Mouse (Mus musculus): ENCODE measurements at regions not wholly inside any gene's neighbourhood (a gene's known extent, or its start where the extent isn't known, plus 50 kb on each side); places are given as distances from the start of the nearest gene placed in this dataset.

GRCm38 (mm10) chr2:114938416-114939147 lies 283.8 kb upstream of the Dph6 start:
- in situ Hi-C loops (cut with MboI; ENCODE audit: low sequenced_read_pairs): no loop called here

GRCm38 (mm10) chr2:114966111-114966510 lies 311.3 kb upstream of the Dph6 start:
- in situ Hi-C loops (cut with MboI; ENCODE audit: low sequenced_read_pairs): loop anchor here (10.0 kb wide), 1 partner anchor 511 kb away; no protein-coding TSS in a partner anchor

- in situ Hi-C loops (cut with MboI; ENCODE audit: low sequenced_read_pairs): loop anchor here (10.0 kb wide), 1 partner anchor 514 kb away; no protein-coding TSS in a partner anchor
Observed at GRCm38 (mm10) chr2:114968651-114969050, 313.9 kb upstream of the Dph6 start.

DNA sequence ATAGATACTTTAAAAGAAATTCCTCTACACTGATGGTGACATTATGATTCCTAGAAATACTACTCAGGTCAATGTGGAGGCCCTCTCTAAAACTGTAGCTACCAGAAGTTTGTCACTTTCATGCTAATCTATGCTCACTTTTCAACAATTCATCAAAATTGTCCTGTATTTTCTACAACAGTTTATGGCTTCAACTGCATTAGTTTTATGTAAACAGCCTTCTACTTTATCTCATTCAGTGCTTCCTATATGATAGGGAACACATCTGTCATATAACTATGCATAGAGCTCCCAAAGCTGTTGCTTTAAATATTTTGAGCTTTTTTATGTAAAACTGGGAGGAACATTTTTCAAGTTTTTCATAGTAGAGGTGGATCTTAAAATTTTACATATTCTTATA lies 338.7 kb upstream of the Dph6 start:
- in situ Hi-C loops (cut with MboI; ENCODE audit: low sequenced_read_pairs): no loop called here

DNA sequence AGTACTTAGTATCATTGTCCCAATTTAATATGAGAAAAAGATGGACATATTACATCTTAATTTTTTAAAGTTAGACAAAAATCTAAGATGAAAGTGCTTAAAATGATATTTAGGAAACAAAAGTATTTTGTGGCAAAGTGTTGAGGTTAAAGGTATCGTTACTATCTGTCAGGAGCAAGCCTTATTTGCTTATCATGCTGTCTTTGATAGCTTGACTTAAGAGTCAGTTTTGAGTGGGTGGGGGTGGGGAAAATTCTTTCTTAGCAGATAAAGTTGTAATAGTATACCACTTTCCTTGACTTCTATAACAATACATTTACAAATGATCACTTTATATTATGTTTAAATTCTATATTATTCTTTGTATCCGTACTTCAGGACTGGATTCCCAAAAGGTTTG lies 339.1 kb upstream of the Dph6 start:
- in situ Hi-C loops (cut with MboI; ENCODE audit: low sequenced_read_pairs): no loop called here

- in situ Hi-C loops (cut with MboI; ENCODE audit: low sequenced_read_pairs): no loop called here
Observed at GRCm38 (mm10) chr2:114994691-114995347, 340.1 kb upstream of the Dph6 start.

DNA sequence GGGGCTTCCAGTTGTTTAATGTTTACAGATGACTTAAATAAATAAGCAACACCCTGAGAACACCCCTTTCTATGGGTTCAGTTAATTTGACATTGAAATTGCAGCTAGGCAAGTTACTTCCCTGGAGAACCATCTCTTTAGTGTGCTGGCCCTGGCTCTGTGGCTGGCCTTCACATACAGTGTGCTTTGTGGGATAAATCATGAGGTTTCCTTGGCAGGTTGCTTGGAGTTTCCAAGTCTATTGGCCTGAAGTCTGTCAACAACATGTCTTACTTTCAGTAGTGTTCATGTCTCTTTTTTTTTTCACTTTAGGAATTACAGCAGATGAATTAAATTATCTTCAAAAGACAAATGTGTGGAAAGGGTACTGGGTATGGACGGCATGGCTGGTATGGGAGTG lies 359.2 kb upstream of the Dph6 start:
- in situ Hi-C loops (cut with MboI; ENCODE audit: low sequenced_read_pairs): no loop called here

GRCm38 (mm10) chr2:115026777-115027176 lies 372.0 kb upstream of the Dph6 start:
- in situ Hi-C loops (cut with MboI; ENCODE audit: low sequenced_read_pairs): no loop called here

GRCm38 (mm10) chr2:115031134-115031533 lies 376.4 kb upstream of the Dph6 start:
- in situ Hi-C loops (cut with MboI; ENCODE audit: low sequenced_read_pairs): no loop called here

DNA sequence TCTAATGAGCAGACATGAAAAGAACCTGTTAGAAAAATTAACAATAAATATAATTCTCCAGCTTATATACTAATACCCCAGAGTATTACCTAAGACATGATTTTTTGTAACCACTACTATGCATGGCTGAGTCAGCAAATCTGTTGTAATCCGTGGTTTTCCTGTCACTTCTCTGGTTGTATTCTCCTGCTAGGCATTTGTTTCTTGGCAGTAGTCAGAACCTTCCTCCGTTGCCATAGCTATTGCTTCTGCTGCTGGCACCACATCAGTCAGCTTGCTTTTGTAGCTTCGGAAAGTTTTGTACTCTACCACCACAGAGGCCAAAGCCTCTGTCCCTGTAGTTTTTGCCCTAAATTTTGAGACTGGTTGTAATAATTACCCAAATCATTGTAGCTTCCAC lies 381.4 kb upstream of the Dph6 start:
- in situ Hi-C loops (cut with MboI; ENCODE audit: low sequenced_read_pairs): no loop called here

DNA sequence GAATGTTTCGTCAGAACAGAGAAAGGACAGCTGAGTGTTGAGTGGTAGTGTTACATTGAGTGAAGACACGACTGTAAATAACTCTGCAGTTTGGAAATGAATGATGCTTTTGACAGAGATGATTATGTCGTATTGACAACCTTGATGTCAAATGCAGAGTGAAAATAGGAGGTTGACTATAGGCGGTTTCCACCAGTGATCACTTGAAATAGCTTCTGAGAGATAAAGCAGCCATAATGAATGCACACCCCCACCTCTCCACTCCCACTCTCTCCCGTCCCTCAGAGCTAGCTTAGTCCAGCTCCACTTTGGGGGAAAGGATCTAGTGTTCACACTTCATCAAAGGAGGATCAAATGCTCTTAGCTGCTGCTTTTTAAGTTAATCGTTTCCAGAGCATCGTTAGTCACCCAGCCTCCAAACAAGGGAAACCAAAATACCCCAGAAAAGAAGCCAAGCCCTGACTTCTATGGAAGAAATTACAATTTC lies 387.6 kb upstream of the Dph6 start:
- in situ Hi-C loops (cut with MboI; ENCODE audit: low sequenced_read_pairs): no loop called here

DNA sequence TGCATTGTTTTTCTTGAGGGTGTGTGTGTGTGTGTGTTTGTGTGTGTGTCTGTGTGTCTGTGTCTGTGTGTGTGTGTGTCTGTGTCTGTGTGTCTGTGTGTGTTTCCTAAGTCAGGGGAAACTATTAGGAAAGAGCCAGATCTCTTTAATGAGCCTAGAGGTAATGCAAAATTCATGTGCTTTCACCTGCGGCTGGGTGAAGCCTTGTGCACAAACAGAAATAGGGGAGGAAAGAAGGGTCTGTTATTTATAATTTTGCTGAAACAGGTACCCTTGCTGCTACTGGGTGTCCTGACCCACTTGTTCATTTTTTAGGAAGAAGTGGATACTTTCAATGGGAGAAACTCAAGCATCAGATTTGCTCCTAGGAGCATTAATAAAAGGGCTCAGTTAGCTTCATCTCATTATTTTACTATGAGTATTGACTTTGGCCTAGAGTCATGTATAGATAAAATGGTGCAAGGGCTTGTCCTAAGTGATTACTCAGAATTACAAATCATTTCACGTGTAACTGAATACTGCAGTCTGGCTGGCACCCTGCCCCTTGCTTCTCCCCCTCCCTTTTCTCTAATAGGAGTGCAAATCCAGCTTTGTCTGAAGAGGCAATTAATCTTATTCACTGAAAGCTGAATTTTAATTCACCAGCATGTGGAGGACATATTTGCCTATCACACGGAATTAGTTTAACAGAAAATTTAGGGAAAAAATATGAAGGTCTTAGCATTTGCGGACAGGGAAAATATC lies 401.7 kb upstream of the Dph6 start:
- in situ Hi-C loops (cut with MboI; ENCODE audit: low sequenced_read_pairs): no loop called here

GRCm38 (mm10) chr2:115057200-115057599 lies 402.4 kb upstream of the Dph6 start:
- in situ Hi-C loops (cut with MboI; ENCODE audit: low sequenced_read_pairs): no loop called here

DNA sequence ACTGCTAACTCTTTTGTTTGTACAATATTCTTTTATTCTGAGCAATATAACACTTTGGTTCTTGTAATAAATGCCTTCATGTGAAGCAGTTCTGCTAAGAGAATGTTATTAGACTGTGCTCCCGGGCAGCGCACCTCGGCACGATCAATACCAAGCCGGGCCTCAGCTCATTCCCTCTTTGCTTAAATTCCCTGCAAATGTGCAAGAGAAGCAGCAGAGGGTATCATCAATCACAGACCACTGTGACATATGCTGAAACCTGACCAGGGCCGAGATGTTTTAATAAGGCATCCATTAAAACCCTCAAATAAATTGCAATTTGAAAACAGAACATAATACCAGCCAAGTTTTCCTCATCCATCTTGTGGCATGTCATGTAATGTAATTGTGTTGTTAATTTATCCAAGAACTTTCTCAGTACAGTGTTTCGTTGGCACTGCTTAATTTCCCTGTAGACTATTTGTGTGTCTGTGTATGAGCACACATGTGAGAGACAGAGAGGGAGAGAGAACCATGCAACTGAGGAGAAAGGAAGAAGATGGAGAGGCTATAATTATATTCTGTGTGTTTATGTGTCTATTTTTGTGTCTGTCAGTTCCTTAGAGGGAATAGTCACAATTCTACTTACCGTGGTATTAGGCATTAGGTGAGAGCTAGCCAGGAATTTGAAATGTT lies 412.9 kb upstream of the Dph6 start:
- in situ Hi-C loops (cut with MboI; ENCODE audit: low sequenced_read_pairs): no loop called here

GRCm38 (mm10) chr2:115069704-115070103 lies 414.9 kb upstream of the Dph6 start:
- in situ Hi-C loops (cut with MboI; ENCODE audit: low sequenced_read_pairs): no loop called here

- in situ Hi-C loops (cut with MboI; ENCODE audit: low sequenced_read_pairs): no loop called here
Observed at GRCm38 (mm10) chr2:115070123-115070522, 415.4 kb upstream of the Dph6 start.

GRCm38 (mm10) chr2:115070666-115071065 lies 415.9 kb upstream of the Dph6 start:
- in situ Hi-C loops (cut with MboI; ENCODE audit: low sequenced_read_pairs): no loop called here

GRCm38 (mm10) chr2:115081563-115082291 lies 427.0 kb upstream of the Dph6 start:
- in situ Hi-C loops (cut with MboI; ENCODE audit: low sequenced_read_pairs): no loop called here

DNA sequence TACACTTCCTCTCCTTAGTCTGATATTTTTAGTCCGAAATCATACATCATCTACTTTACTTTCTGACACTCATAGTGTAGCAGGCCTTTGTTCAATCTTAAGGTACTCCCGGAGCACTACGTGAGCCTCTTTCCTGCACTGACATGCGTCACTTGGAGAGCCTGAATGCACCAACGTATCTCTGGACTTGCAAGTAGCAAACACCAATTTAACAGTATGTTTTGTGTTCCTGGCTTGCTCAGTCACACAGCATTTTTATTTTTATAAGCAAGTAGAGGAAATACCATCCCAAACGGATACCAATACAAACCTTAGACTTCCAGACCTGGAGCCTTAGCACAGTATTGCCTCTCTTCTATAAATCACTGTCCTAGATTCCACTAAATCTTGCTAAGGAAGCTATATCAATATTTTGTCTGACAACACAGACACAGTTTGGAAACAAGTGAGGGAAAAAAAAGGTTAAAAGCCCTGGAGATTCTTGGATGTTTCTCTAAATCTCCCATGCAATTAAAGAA lies 427.6 kb upstream of the Dph6 start:
- in situ Hi-C loops (cut with MboI; ENCODE audit: low sequenced_read_pairs): no loop called here

DNA sequence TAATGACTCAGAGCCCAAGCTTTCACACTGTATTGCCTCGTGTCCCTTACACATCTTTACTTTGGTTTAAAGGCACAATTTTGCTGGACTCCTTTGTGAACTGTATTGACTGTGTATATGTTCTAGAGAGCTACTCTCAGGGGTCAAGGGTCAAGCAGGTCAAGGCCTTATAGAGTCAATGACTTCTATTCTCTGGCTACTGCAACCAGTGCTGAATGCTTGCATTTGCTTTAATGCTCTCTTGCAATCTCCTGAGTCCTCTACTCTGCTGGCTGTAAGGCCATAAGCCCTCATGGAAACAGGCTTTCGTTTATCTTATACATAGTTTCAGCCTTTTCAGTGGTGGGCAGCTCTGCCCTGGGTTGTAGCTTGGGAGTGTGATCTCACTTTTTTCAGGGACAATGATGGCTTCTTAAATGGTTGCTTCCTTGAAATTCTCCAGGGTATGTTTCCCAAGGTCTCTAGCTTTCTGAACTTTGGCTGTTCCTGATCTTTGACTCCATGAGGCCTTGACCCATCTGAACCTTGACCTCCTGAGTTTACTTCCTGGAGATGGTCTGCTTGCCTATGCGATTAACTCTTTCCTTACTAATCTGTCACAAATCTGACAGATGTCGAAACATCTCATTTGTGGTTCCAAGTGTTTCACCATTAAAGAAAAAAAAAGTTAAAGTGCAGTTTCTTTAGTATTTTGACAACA lies 433.8 kb upstream of the Dph6 start:
- in situ Hi-C loops (cut with MboI; ENCODE audit: low sequenced_read_pairs): no loop called here
